Mouse (Mus musculus) MEL (cell line): ENCODE data around the gene Kif26b.

ENCODE experiments used
- CTCF ChIP-seq, 3 experiments: IDR thresholded peaks in 2 of 3; conservative IDR thresholded peaks in 1 of 3; 2 replicates each; pipeline ENCODE4 v1.5.1; 2011 to 2012; ENCODE audit warnings: low read length in 3 of 3, low read depth in 2 of 3, mild to moderate bottlenecking in 2 of 3, improper control_type of control experiment in 1 of 3, inconsistent platforms in 1 of 3, mixed read lengths in 1 of 3, moderate library complexity in 1 of 3; ENCODE audit not compliant: control insufficient read depth in 1 of 3, insufficient read depth in 1 of 3, poor library complexity in 1 of 3, severe bottlenecking in 1 of 3
- EP300 ChIP-seq, 2 experiments: IDR thresholded peaks; 2 replicates each; pipeline ENCODE4 v1.6.1; 2011; ENCODE audit warnings: improper control_type of control experiment in 2 of 2, low read length in 2 of 2, low read depth in 1 of 2, mild to moderate bottlenecking in 1 of 2
- MXI1 ChIP-seq: IDR thresholded peaks from 2 replicates; pipeline ENCODE4 v1.6.1; 2011; ENCODE audit warnings: mild to moderate bottlenecking, low read depth, low read length, improper control_type of control experiment
- POLR2A ChIP-seq, 2 experiments: IDR thresholded peaks; 2 replicates each; pipeline ENCODE4 v1.6.1; 2011 to 2012; ENCODE audit warnings: low read length in 2 of 2, mild to moderate bottlenecking in 2 of 2, control low read depth in 1 of 2, improper control_type of control experiment in 1 of 2, low read depth in 1 of 2, moderate library complexity in 1 of 2; ENCODE audit not compliant: control insufficient read depth in 1 of 2, insufficient read depth in 1 of 2, poor library complexity in 1 of 2
- RAD21 ChIP-seq: IDR thresholded peaks from 2 replicates; pipeline ENCODE4 v1.6.1; 2011; ENCODE audit warnings: mild to moderate bottlenecking, low read depth, low read length, improper control_type of control experiment
- RCOR1 ChIP-seq: IDR thresholded peaks from 2 replicates; pipeline ENCODE4 v1.6.1; 2012; ENCODE audit warnings: low read depth, mild to moderate bottlenecking, inconsistent platforms, low read length, improper control_type of control experiment
- SMC3 ChIP-seq: IDR thresholded peaks from 2 replicates; pipeline ENCODE4 v1.6.1; 2011; ENCODE audit warnings: low read depth, low read length, improper control_type of control experiment
- ZC3H11A ChIP-seq: IDR thresholded peaks from 2 replicates; pipeline ENCODE4 v1.6.1; 2012; ENCODE audit warnings: low read depth, mild to moderate bottlenecking, inconsistent platforms, low read length, improper control_type of control experiment
- ZMIZ1 ChIP-seq: IDR thresholded peaks from 2 replicates; pipeline ENCODE4 v1.6.1; 2012; ENCODE audit warnings: low read depth, mild to moderate bottlenecking, inconsistent platforms, low read length, improper control_type of control experiment, moderate library complexity

GRCm38 (mm10) chr1:178550477-178551047 is 21.6 kb downstream of the Kif26b start:
- TF ChIP-seq MXI1 = no peak
- no peak for TF ChIP-seq SMC3
- no peak for TF ChIP-seq RCOR1
- TF ChIP-seq CTCF (IDR thresholded peaks at IDR 0.05 in 2 of 3, conservative IDR thresholded peaks at IDR 0.05 in 1 of 3; ENCODE audit: control insufficient read depth in 1 of 3, insufficient read depth in 1 of 3, low read depth in 2 of 3, low read length in 3 of 3, poor library complexity in 1 of 3, severe bottlenecking in 1 of 3) = no peak
- no peak for TF ChIP-seq ZMIZ1
- no peak for TF ChIP-seq RAD21
- TF ChIP-seq POLR2A (IDR thresholded peaks at IDR 0.05; ENCODE audit: control insufficient read depth in 1 of 2, insufficient read depth in 1 of 2, low read depth in 1 of 2, low read length in 2 of 2, poor library complexity in 1 of 2) = no peak
- no peak for TF ChIP-seq EP300 (IDR thresholded peaks at IDR 0.05; ENCODE audit: low read depth in 1 of 2, low read length in 2 of 2)
- no peak for TF ChIP-seq ZC3H11A
